Mouse (Mus musculus) erythroblast, embryonic 14.5 days (primary cell): ENCODE measurements around the gene Klhl36. TPM values are rescaled to one million over a fixed set of nuclear protein-coding genes. Genes with fewer than 3 reads are reported as not detected.

Experiments
- H3K27me3 ChIP-seq: 2 replicates; pipeline ENCODE4 v1.6.1; 2012; ENCODE audit warnings: inconsistent platforms; ENCODE audit not compliant: control insufficient read depth
- H3K36me3 ChIP-seq: 2 replicates; pipeline ENCODE4 v1.6.1; 2012; ENCODE audit warnings: mild to moderate bottlenecking, inconsistent platforms; ENCODE audit not compliant: control insufficient read depth
- H3K4me1 ChIP-seq: 2 replicates; pipeline ENCODE4 v1.6.1; 2012; ENCODE audit warnings: inconsistent platforms; ENCODE audit not compliant: control insufficient read depth
- H3K4me3 ChIP-seq: replicated peaks from 2 replicates; pipeline ENCODE3; 2012; ENCODE audit warnings: moderate library complexity, mild to moderate bottlenecking, inconsistent platforms
- H3K9me3 ChIP-seq: 2 replicates; pipeline ENCODE4 v1.6.1; 2012; ENCODE audit warnings: low read length, inconsistent platforms, mixed read lengths; ENCODE audit not compliant: control insufficient read depth
- GATA1 ChIP-seq: IDR thresholded peaks from 2 replicates; pipeline ENCODE4 v1.6.1; 2012; ENCODE audit warnings: low read length, inconsistent platforms, mixed read lengths
- TAL1 ChIP-seq: IDR thresholded peaks from 3 replicates; pipeline ENCODE4 v1.6.1; 2012; ENCODE audit warnings: low read length, inconsistent platforms, mixed read lengths
- polyA plus RNA-seq: library from polyadenylated mRNA; stranded (reverse); fragments of >175 nt; gene quantifications from 2 replicates; pipeline ENCODE4 v1.2.3, GENCODE M21; 2012

Klhl36 gene
- polyA plus RNA-seq, result 0.02 and 0.12 TPM in 2 replicates

DNA sequence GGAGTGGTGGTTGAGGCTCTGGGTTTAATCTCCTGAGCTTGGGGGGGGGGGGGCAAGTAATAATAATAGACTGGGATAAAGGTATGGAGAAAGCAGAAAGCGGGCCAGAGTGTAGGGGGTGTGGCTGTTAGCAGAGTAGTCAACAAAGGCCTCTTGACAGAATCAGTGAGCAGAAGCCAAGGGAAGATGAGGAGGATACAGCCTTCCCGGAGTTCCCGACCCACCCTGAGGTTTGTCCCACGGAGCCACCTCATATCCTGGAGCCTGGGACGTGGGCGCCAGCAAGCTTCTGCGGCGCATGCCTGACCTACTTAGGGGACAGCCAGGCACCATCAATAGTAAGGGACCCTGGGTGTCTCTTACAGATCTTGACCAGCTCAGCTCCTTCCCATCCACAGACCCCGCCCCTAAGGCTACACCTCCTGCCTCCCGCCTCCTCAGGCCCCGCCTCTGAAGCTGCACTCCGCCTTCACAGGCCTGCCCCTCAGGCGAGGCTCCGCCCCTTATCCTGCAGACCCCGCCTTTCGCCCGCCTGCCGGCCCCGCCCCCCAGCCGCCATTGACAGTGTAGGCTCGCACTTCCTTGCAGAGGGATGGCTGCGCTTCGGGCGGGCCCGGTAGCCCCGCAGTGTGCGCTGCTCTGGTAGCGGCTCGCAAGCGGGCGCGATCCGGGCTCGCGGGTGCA lies at the start of gene Klhl36:
Gene Klhl36 (plus strand): TSS at position 561 of the 684 bp plus-strand sequence.
- no peak for TF ChIP-seq TAL1
- TF ChIP-seq GATA1, result no peak
- Histone ChIP-seq H3K27me3 (peaks cover 10% of the 10 kb centered on the region), H3K4me3 (peak within 1 kb of the TSS; percentile 68), H3K4me1 (peaks cover 19% of the 10 kb centered on the region), H3K9me3 (no peaks in the 10 kb centered on the region), H3K36me3 (no peaks in the 10 kb centered on the region)

GRCm38 (mm10) chr8:119812650-119813431 lies 49.2 kb upstream of the Klhl36 start:
- no peak overlapping the region for H3K4me3 ChIP-seq
- no peaks in the 10 kb centered on the region for H3K9me3 ChIP-seq
- peaks cover 3% of the 10 kb centered on the region for H3K4me1 ChIP-seq

DNA sequence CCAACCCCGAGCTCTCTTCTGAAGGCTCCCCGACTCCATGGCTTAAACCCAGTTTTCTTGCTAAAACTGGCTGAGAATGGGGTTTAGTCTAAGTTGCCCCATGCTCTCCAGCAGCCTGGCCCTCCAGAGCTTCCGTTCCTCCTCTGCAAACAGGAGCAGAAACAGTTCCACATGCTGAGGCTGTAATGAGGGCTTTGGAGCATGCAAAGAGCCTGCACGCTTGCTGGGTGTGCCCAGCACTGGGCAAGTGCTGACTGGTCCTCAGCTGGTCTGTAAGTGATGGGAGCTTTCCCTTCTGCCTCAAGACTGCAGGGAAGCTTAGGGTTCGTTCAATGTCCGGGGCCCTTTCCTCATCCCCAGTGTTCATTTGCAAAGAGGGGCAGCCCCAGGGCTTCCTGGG lies 45.8 kb upstream of the Klhl36 start:
- H3K27me3 ChIP-seq, result no peaks in the 10 kb centered on the region
- H3K9me3 ChIP-seq, result no peaks in the 10 kb centered on the region
- no peaks in the 10 kb centered on the region for H3K36me3 ChIP-seq
- TF ChIP-seq TAL1 (no peak), GATA1 (no peak)
- H3K4me3 ChIP-seq, result no peak overlapping the region
- peaks cover 3% of the 10 kb centered on the region for H3K4me1 ChIP-seq

More at GRCm38 (mm10) chr8:119812650-119813431, 49.2 kb upstream of the Klhl36 start:
- Histone ChIP-seq H3K36me3 (peaks cover 3% of the 10 kb centered on the region; the same call in 1 of the 2 replicates), H3K27me3 (no peaks in the 10 kb centered on the region)
- TF ChIP-seq TAL1 (no peak), GATA1 (no peak)

- Histone ChIP-seq H3K9me3 (no peaks in the 10 kb centered on the region), H3K27me3 (no peaks in the 10 kb centered on the region), H3K36me3 (peaks cover 2% of the 10 kb centered on the region; the same call in 1 of the 2 replicates), H3K4me1 (peaks cover 3% of the 10 kb centered on the region), H3K4me3 (no peak overlapping the region)
- TF ChIP-seq TAL1, result no peak
- TF ChIP-seq GATA1, result no peak
Observed at GRCm38 (mm10) chr8:119817446-119817845, 44.6 kb upstream of the Klhl36 start.

GRCm38 (mm10) chr8:119819316-119819715 lies 42.8 kb upstream of the Klhl36 start:
- TF ChIP-seq TAL1 (no peak), GATA1 (no peak)
- no peaks in the 10 kb centered on the region for H3K4me1 ChIP-seq
- no peak overlapping the region for H3K4me3 ChIP-seq
- no peaks in the 10 kb centered on the region for H3K27me3 ChIP-seq
- H3K36me3 ChIP-seq, result peaks cover 2% of the 10 kb centered on the region; the same call in 1 of the 2 replicates
- H3K9me3 ChIP-seq, result no peaks in the 10 kb centered on the region

- Histone ChIP-seq H3K36me3 (peaks cover 2% of the 10 kb centered on the region; the same call in 1 of the 2 replicates), H3K4me3 (no peak overlapping the region), H3K9me3 (no peaks in the 10 kb centered on the region), H3K4me1 (no peaks in the 10 kb centered on the region), H3K27me3 (no peaks in the 10 kb centered on the region)
- TF ChIP-seq TAL1, result no peak
- no peak for TF ChIP-seq GATA1
Observed at GRCm38 (mm10) chr8:119819976-119820375, 42.1 kb upstream of the Klhl36 start.

- Histone ChIP-seq H3K4me1 (no peaks in the 10 kb centered on the region), H3K9me3 (no peaks in the 10 kb centered on the region), H3K4me3 (no peak overlapping the region), H3K27me3 (peaks cover 4% of the 10 kb centered on the region), H3K36me3 (peaks cover 2% of the 10 kb centered on the region; the same call in 1 of the 2 replicates)
- TF ChIP-seq GATA1, result no peak
- no peak for TF ChIP-seq TAL1
Observed at GRCm38 (mm10) chr8:119821691-119822090, 40.4 kb upstream of the Klhl36 start.

GRCm38 (mm10) chr8:119823278-119823677 lies 38.8 kb upstream of the Klhl36 start:
- Histone ChIP-seq H3K36me3 (peaks cover 2% of the 10 kb centered on the region; the same call in 1 of the 2 replicates), H3K27me3 (peaks cover 7% of the 10 kb centered on the region), H3K4me1 (peaks cover 5% of the 10 kb centered on the region), H3K4me3 (no peak overlapping the region), H3K9me3 (no peaks in the 10 kb centered on the region)
- no peak for TF ChIP-seq GATA1

- TF ChIP-seq GATA1 (no peak), TAL1 (no peak)
- Histone ChIP-seq H3K4me1 (peaks cover 13% of the 10 kb centered on the region), H3K36me3 (peaks cover 2% of the 10 kb centered on the region; the same call in 1 of the 2 replicates), H3K27me3 (peaks cover 7% of the 10 kb centered on the region), H3K4me3 (no peak overlapping the region), H3K9me3 (no peaks in the 10 kb centered on the region)
Observed at GRCm38 (mm10) chr8:119824100-119824499, 38.0 kb upstream of the Klhl36 start.
